Mouse (Mus musculus): ENCODE measurements around the gene Slc12a8. TPM values are rescaled to one million over a fixed set of nuclear protein-coding genes. Genes with fewer than 3 reads are reported as not detected.

The Slc12a8 gene
- polyA plus RNA-seq (2012; rRNA removed), result 0.03 and 0.06 TPM in 2 replicates
- not detected in 2 replicates for polyA plus RNA-seq (2014; fragmentation: Nextera tagmentation; extraction: Ambion mirVana)

DNA sequence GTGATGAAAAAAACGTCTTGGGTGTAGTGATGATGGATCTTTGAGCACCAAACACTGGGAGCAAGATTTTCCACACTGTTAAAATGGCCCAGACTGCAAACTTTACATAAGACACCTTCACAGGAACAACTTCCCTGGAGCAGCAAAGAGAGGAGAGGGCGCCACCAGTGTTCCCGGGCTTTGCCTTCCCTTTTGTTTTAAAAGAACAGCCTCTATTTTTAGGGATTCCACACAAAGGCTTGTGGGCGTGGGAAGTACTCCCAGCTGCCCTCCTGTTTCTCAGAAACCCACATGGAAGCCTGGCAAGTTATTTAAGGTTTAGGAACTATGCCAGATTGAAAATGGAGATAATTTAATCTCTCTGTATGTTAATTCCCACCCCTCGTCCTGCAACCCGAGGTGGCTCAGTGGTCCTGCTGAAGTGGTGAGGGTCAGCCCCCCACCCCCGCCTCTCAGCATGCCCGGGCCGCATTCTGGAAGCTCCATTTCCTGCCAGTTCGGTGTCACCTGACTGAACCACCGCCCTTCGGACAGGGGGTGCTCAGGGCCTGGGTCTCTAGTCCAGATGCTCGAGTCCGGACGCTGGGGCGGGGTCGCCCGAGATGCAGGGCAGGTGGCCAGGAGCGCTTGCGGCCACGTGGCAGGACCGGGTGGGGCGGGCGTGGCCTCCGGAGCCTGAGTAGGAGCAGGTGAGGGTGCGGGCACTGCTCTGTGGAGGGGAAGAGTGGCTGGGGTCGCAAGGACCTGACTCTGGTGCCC lies at the start of gene Slc12a8:
Gene Slc12a8 (plus strand): TSS at position 522 of the 759 bp plus-strand sequence.
- no peak for ATAC-seq (ENCODE audit: insufficient read depth)

GRCm38 (mm10) chr16:33467451-33467850 lies 49.7 kb upstream of the Slc12a8 start:
- 58% methylated on average over 6 of the region's 6 CpGs for WGBS (ENCODE audit: insufficient replicate concordance)
- no peak overlapping the region for H3K4me2 ChIP-seq (ENCODE audit: low read depth)
- no peaks in the 10 kb centered on the region for H3K4me1 ChIP-seq (replicated peaks; ENCODE audit: control insufficient read depth in 2 of 2, insufficient read depth in 2 of 2, low read length in 1 of 2)
- H3K27ac ChIP-seq, result no peak overlapping the region
- no peak overlapping the region for H3K9ac ChIP-seq (replicated peaks)
- no peak for ATAC-seq (ENCODE audit: insufficient read depth)
- TF ChIP-seq CTCF (IDR thresholded peaks at IDR 0.05; ENCODE audit: low read depth) (no peak), EP300 (IDR thresholded peaks at IDR 0.05; ENCODE audit: low read depth) (no peak)
- no peak for DNase-seq (ENCODE audit: low read depth in 3 of 3, low spot score in 3 of 3)
- H3K4me3 ChIP-seq (ENCODE audit: insufficient read depth in 1 of 2, low read depth in 2 of 2, low read length in 2 of 2), result no peak overlapping the region
- no peaks in the 10 kb centered on the region for H3K9me3 ChIP-seq (ENCODE audit: control insufficient read depth, low read length)
- no peaks in the 10 kb centered on the region for H3K36me3 ChIP-seq (replicated peaks; ENCODE audit: control insufficient read depth, insufficient read depth, low read depth)
- H3K27me3 ChIP-seq (ENCODE audit: control insufficient read depth, insufficient read depth, low read length), result no peaks in the 10 kb centered on the region

More for the DNA sequence above, at the start of gene Slc12a8:
- TF ChIP-seq CTCF (IDR thresholded peaks at IDR 0.05; ENCODE audit: low read depth) (no peak), EP300 (IDR thresholded peaks at IDR 0.05; ENCODE audit: low read depth) (no peak)
- Histone ChIP-seq H3K4me3 (ENCODE audit: insufficient read depth in 1 of 2, low read depth in 2 of 2, low read length in 2 of 2) (no peak within 1 kb of the TSS), H3K9me3 (ENCODE audit: control insufficient read depth, low read length) (no peaks in the 10 kb centered on the region), H3K4me2 (ENCODE audit: low read depth) (peak within 1 kb of the TSS; percentile 1; the same call in 1 of the 2 replicates), H3K36me3 (replicated peaks; ENCODE audit: control insufficient read depth, insufficient read depth, low read depth) (no peaks in the 10 kb centered on the region), H3K4me1 (replicated peaks; ENCODE audit: control insufficient read depth in 2 of 2, insufficient read depth in 2 of 2, low read length in 1 of 2) (no peaks in the 10 kb centered on the region), H3K9ac (replicated peaks) (no peak within 1 kb of the TSS), H3K27ac (no peak within 1 kb of the TSS), H3K27me3 (ENCODE audit: control insufficient read depth, insufficient read depth, low read length) (no peaks in the 10 kb centered on the region)
- WGBS (ENCODE audit: insufficient replicate concordance), result 10% methylated on average over 27 of the region's 27 CpGs
- DNase-seq (ENCODE audit: low read depth in 3 of 3, low spot score in 3 of 3), result no peak

DNA sequence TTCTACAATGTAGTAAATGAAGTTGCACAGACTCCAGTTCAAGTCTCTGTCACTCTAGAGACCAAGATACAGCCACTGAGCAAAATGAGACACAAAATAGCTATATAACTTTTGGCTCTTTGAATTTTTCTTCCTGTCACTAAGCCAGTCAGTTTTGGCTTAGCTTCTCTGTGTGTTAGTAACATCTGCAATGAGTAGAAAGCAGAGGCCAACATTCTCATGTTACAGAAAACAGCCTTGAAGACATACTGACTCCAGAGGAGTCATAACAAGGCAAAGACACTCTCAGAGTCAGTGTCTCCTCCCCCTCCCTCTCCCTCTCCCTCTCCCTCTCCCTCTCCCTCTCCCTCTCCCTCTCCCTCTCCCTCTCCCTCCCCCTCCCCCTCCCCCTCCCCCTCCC lies 47.2 kb upstream of the Slc12a8 start:
- ATAC-seq (ENCODE audit: insufficient read depth) (no peak), DNase-seq (ENCODE audit: low read depth in 3 of 3, low spot score in 3 of 3) (no peak)
- Histone ChIP-seq H3K27ac (no peak overlapping the region), H3K4me2 (ENCODE audit: low read depth) (no peak overlapping the region), H3K4me3 (ENCODE audit: insufficient read depth in 1 of 2, low read depth in 2 of 2, low read length in 2 of 2) (no peak overlapping the region), H3K36me3 (replicated peaks; ENCODE audit: control insufficient read depth, insufficient read depth, low read depth) (no peaks in the 10 kb centered on the region), H3K9ac (replicated peaks) (no peak overlapping the region), H3K9me3 (ENCODE audit: control insufficient read depth, low read length) (no peaks in the 10 kb centered on the region), H3K4me1 (replicated peaks; ENCODE audit: control insufficient read depth in 2 of 2, insufficient read depth in 2 of 2, low read length in 1 of 2) (no peaks in the 10 kb centered on the region), H3K27me3 (ENCODE audit: control insufficient read depth, insufficient read depth, low read length) (no peaks in the 10 kb centered on the region)
- TF ChIP-seq CTCF (IDR thresholded peaks at IDR 0.05; ENCODE audit: low read depth) (no peak), EP300 (IDR thresholded peaks at IDR 0.05; ENCODE audit: low read depth) (no peak)

- no peak overlapping the region for H3K27ac ChIP-seq
- no peaks in the 10 kb centered on the region for H3K4me1 ChIP-seq (replicated peaks; ENCODE audit: control insufficient read depth in 2 of 2, insufficient read depth in 2 of 2, low read length in 1 of 2)
- no peaks in the 10 kb centered on the region for H3K27me3 ChIP-seq (ENCODE audit: control insufficient read depth, insufficient read depth, low read length)
- ATAC-seq (ENCODE audit: insufficient read depth) (no peak), DNase-seq (ENCODE audit: low read depth in 3 of 3, low spot score in 3 of 3) (no peak)
- peaks cover 7% of the 10 kb centered on the region; the same call in 1 of the 2 replicates for H3K36me3 ChIP-seq (replicated peaks; ENCODE audit: control insufficient read depth, insufficient read depth, low read depth)
- no peak overlapping the region for H3K4me2 ChIP-seq (ENCODE audit: low read depth)
- no peak overlapping the region for H3K4me3 ChIP-seq (ENCODE audit: insufficient read depth in 1 of 2, low read depth in 2 of 2, low read length in 2 of 2)
- H3K9ac ChIP-seq (replicated peaks), result no peak overlapping the region
- H3K9me3 ChIP-seq (ENCODE audit: control insufficient read depth, low read length), result no peaks in the 10 kb centered on the region
- WGBS (ENCODE audit: insufficient replicate concordance), result 58% methylated on average over 6 of the region's 6 CpGs
- TF ChIP-seq CTCF (IDR thresholded peaks at IDR 0.05; ENCODE audit: low read depth) (no peak), EP300 (IDR thresholded peaks at IDR 0.05; ENCODE audit: low read depth) (no peak)
Observed at GRCm38 (mm10) chr16:33474381-33474780, 42.7 kb upstream of the Slc12a8 start.

DNA sequence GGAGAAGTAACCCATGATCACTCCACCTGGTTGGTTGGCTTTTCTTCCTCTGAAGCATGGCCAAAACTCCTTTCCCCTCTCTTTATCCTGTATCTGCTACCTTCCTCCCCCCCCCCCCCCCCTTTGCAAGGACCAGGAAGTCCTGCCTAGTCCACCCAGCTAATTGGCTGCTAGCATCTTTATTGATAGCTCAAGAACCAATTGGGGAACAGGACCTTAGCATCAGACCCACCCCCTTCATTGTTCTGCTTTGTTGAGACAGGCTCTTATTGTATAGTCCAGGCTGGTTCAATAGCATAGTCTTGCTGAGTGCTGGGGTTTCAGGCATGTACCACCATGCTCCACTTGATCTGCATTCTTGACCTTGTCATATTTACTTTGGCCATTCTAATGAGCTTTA lies 37.2 kb upstream of the Slc12a8 start:
- Histone ChIP-seq H3K36me3 (replicated peaks; ENCODE audit: control insufficient read depth, insufficient read depth, low read depth) (peaks cover 7% of the 10 kb centered on the region; the same call in 1 of the 2 replicates), H3K4me1 (replicated peaks; ENCODE audit: control insufficient read depth in 2 of 2, insufficient read depth in 2 of 2, low read length in 1 of 2) (no peaks in the 10 kb centered on the region), H3K4me3 (ENCODE audit: insufficient read depth in 1 of 2, low read depth in 2 of 2, low read length in 2 of 2) (no peak overlapping the region), H3K27me3 (ENCODE audit: control insufficient read depth, insufficient read depth, low read length) (no peaks in the 10 kb centered on the region), H3K9me3 (ENCODE audit: control insufficient read depth, low read length) (no peaks in the 10 kb centered on the region), H3K4me2 (ENCODE audit: low read depth) (no peak overlapping the region), H3K9ac (replicated peaks) (no peak overlapping the region), H3K27ac (no peak overlapping the region)
- TF ChIP-seq EP300 (IDR thresholded peaks at IDR 0.05; ENCODE audit: low read depth), result no peak
- TF ChIP-seq CTCF (IDR thresholded peaks at IDR 0.05; ENCODE audit: low read depth), result no peak
- DNase-seq (ENCODE audit: low read depth in 3 of 3, low spot score in 3 of 3) (no peak), ATAC-seq (ENCODE audit: insufficient read depth) (no peak)
